Mouse (Mus musculus): Measurements from ENCODE around the gene Mylk2.

Gene Mylk2

DNA sequence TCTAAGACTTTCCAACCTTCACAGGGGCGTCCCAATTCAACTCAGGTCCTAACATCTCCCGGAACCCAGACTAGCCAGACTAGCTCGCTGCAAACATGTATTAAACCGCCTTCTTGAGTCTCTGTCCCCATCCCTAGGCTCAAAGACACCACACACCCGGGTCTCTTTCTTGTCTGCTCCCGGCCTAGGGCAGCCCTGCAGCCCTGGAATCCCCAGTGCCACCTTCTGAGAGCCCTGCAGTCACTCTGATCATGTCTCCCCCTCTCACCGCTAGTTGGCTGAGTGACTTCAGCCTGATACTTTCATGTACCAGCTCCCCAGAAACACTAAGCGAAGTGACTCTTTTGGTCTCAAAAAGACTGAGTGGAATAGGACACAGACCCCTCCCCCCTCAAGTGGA, 32.4 kb downstream of the Mylk2 start:
- no peak for DNase-seq (ENCODE audit: low read depth, low spot score)

DNA sequence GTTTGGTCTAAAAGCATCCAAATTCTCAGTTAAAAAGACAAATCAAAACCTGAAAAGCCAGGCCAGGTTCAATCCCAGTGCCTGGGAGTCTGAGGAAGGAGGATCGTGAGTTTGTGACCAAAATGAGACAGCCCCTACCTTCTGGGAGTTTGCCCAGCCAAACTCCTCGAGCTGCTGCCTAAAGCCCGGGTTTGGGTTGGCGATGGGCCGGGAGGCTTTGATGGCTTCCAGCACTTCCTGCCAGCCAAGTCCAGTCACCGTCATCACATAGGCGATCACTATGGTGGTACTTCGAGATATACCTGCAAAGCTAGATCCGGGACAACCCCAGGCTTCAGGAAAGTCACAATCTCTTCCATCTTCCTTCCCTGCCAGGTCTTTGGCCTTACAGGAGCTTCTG, 32.9 kb downstream of the Mylk2 start:
- DNase-seq (ENCODE audit: low read depth, low spot score): no peak

DNA sequence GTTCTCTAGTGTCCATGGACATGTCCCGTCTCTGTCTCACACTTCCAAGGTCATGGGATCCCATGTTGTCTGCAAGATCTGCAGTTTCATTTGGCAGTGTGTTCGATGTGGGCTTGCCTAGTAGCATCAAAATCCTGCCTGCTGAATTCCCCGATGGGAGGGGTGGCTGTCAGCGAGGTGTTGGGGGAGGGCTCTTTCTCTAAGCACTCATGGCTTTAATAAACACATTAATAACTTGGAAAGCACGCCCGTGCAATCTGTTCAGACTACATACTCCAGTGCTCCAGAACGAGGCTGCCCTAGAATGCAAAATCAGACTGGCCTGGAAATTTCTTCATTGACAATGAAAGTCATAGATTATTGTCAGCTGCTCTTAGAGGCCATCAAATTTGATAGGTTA, 35.9 kb downstream of the Mylk2 start:
- no peak for DNase-seq (ENCODE audit: low read depth, low spot score)

DNA sequence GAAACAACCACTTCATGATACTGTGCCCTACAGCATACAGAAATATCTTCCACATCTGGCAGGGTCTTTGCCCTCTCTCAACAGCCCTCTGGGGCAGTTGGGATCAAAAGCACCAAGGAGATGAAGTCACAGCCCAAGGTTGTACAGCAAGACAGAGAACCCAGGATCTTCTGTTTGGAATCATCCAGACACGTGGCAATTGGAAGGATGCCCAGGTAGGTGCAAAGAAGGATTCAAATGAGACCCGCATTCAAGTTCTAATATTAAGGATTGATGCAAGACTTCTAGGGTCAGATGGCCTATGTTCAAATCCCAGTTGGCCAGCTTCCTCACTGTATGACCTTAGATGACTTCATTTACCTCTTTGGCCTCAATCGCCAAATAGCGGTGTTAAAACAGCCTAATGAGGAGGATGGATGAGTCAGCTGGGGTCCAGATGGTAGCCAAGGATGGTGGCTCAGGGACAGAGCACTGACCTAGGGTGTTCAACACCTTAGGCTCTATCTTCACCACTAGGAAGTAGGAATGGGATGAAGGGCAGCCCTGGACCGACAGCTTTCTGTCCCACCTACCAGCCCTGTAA, 37.4 kb downstream of the Mylk2 start:
- no peak for DNase-seq (ENCODE audit: low read depth, low spot score)

DNA sequence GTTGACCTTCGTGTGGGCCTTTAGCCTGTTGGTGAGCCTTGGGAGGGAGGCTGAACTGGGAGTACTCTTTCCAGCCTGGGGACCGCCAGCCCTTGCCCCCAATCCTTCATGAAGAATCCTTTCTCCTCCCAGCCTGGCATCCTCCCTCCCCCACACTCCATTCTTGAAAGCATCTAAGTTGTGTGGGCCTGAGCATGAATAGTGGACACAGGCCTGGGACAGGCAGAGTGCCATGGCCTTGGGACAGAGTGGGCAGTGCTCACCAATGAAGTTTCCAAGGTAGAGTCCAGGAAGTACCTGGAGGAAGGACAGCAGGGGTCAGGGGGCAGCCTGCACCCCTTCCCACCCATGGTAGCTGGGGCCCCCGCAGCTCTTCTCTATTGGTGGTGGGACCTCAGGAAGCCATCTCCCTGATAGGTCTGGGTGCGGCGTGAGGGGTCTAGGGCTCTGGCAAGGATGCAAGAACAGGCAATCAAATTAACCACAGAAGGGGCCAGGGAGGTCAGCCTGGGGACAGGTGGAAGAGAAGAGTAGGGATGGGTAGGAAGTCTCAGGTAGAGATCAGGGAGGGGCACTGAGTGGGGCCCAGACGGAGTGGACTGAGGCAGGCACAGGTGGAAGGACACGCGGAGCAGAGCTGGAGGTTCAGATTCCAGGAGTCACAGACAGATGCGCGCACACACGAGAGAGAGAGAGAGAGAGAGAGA, 39.4 kb downstream of the Mylk2 start:
- no peak for DNase-seq (ENCODE audit: low read depth, low spot score)

DNA sequence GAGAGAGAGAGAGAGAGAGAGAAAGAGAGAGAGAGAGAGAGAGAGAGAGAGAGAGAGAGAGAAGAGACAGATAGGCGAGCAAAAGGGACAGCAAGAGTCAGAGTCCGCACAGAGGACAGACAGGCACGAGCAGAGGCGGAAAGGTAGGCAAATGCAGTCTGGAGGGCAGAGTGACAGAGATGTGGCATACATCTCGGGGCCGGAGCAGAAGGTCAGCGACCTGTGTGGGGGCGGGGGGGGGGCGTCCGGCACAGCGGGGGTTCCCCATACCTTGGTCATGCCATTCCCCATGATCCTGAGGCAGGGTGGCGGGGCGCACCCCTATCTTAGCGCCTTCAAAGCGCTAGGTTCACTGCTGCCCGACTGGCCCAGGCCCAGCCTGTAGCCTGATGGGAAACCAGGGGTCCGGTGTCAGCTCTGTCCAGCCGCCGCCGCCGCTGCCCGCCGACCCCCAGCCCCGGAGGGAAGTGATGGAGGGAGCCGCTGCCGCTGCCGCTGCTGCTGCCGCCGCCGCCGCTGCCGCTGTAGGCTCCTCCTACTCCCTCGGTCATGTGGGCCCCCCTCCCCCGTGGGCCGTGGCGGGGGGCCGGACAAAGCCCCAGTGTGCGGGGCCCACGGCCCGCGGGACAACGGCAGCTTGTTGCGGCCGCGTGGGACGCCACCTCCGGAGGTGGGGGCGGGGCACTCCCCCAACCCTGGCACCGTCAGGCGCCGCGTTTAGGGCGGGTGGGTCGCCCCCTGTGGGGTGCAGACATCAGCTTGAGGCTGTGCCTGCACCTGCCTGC, 40.1 kb downstream of the Mylk2 start, which contains the start of gene Dusp15:
Dusp15 (minus strand) TSS at position 634 of the 785 bp plus-strand sequence.
- DNase-seq (ENCODE audit: low read depth, low spot score): no peak

DNA sequence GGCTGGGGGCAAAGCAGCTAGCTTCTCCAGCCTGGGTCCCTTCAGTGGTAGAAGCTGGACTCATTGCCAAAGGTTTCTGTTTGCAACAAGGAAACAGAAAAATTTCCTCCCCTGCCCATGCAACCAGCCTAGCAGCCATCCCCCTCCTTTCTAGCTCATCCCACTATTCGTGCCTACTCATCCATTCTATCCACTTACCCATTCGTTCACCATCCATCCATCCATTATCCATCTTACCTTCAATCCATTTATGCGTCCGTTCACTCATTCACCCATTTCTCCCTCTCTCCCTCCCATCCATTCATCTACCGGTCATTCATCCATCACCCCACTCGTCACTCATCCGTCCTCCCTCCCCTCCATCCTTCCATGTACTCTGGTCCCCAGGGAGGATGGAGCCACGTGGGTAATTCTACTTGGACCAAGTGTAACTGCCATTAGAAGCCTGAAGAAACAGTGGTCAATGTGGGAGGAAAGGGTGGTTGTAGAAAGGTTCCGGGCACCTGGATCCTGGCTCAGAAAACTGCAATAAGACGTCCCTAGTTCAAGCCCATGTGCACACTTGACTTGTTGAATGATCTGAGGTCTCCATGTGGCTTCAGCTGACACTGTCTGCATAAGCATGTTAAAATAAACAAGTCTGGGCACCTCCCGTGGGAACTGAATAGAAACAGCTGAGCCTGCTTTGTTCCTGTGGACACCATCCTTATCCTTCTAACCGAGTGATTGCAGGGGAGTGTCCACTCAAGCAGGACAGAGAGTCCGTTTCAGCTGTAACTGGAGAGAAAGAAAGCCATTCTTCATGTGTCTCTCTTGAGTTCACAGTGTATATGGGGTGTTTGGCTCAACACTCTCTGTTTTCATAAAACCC, 40.9 kb downstream of the Mylk2 start:
- no peak for DNase-seq (ENCODE audit: low read depth, low spot score)

DNA sequence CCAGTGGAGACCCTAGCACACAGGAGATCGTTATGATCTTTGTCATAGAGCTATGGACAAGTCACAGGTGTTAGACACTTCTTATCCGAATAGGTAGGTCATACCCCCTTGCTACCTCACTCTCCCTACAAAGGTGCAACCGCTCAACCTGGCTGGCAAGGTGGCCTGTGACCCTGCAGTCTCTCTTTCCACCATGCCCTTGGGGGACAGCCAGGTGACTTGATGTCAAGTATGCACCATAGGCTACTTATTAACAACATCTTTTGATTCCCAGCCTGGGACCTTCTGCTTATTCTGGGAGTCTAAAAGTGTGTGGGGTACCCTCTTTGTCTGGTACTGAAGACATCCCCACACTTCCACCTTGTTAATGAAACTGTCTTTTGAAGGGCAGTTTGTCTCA, 47.0 kb downstream of the Mylk2 start:
- DNase-seq (ENCODE audit: low read depth, low spot score): no peak

DNA sequence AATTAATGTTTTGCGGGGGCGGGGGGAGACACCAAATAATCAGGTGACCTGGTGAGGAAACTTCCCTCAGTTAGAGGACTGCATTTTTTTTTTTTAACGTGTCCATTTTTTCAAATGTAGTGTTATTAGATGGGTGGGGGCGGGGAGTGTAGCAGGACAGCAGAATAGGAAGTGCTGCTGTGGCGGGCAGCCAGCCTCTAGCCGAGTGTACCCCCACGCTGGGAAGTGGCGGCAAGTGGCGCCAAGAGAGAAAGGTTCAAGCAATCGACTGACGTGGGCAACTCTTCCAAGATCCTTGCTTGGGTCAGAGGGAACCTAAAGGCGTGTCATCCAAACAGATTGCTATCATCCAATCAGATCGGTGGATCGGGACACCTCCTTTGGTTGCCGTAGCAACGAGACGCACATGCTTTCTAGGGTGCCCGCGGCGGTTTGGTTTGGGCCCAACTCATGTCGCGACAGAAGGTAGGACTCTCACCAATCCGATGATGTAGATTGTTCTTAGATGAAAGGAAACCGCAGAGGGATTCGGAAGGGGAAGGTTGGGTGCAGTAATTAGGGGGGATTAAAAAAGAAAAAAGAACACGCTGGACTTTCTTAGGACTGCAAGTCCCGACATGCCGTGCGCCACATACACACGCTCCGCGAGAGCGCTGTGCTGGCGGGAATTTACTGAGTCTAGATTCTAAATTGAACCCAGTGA, 51.1 kb downstream of the Mylk2 start, which contains the start of gene Ttll9:
Ttll9 (plus strand) TSS at position 395 of the 703 bp plus-strand sequence.
- no peak for DNase-seq (ENCODE audit: low read depth, low spot score)

DNA sequence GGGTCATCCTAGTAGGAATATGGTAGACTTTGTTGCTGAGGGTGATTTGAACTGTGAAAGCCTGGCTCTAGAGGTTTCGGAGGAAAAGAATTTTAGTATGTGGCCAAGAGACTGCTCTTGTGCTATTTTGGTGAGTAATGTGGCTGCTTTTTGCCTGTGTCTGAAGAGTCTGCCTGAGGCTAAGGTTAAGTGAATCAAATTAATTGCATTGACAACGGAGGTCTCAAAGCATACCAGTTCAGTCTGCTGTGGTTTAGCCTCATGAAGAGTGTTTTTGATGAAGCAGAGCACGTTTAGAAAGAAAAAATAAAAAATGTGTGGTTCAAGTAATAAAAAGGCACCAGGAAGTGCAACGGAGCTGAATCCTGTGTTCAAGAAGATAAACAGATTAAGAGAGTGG, 54.4 kb downstream of the Mylk2 start:
- no peak for DNase-seq (ENCODE audit: low read depth, low spot score)
